Mouse (Mus musculus): ENCODE measurements around the gene Elp5.

GRCm38 (mm10) chr11:69966860-69967517, 15.3 kb downstream of the Elp5 start:
- no peak for TF ChIP-seq POLR2A (IDR thresholded peaks at IDR 0.05; ENCODE audit: borderline replicate concordance, control insufficient read depth, low read depth, low read length)
- TF ChIP-seq CTCF (IDR thresholded peaks at IDR 0.05; ENCODE audit: control insufficient read depth, insufficient read depth, low read length) = no peak
